Mouse (Mus musculus): ENCODE measurements at regions not wholly inside any gene's neighbourhood (a gene's known extent, or its start where the extent isn't known, plus 50 kb on each side); places are given as distances from the start of the nearest gene placed in this dataset.
A peak's percentile ranks its signal among the peaks of the same experiment; 100 is the strongest.

- 46% methylated on average over 5 of the region's 5 CpGs for WGBS (ENCODE audit: insufficient replicate concordance)
- no peaks in the 10 kb centered on the region for H3K9me3 ChIP-seq (replicated peaks)
- H3K9ac ChIP-seq, result no peak overlapping the region
- H3K36me3 ChIP-seq (replicated peaks), result no peaks in the 10 kb centered on the region
- H3K27ac ChIP-seq (replicated peaks), result peak overlapping the region; percentile 19; the same call in 1 of the 2 replicates
- H3K4me2 ChIP-seq, result no peak overlapping the region
- H3K27me3 ChIP-seq, result no peaks in the 10 kb centered on the region
- no peak overlapping the region for H3K4me3 ChIP-seq (replicated peaks)
- no peaks in the 10 kb centered on the region for H3K4me1 ChIP-seq (replicated peaks)
- ATAC-seq (ENCODE audit: insufficient read depth), result peak; percentile 44; the same call in 1 of the 2 replicates
These were observed 53.6 kb upstream of the Actr3 start for GRCm38 (mm10) chr1:125488915-125489730.

- Histone ChIP-seq H3K9ac (no peak overlapping the region), H3K4me1 (replicated peaks) (no peaks in the 10 kb centered on the region), H3K36me3 (replicated peaks) (no peaks in the 10 kb centered on the region), H3K4me3 (replicated peaks) (no peak overlapping the region), H3K27me3 (no peaks in the 10 kb centered on the region), H3K4me2 (no peak overlapping the region), H3K9me3 (replicated peaks) (no peaks in the 10 kb centered on the region), H3K27ac (replicated peaks) (no peak overlapping the region)
- no peak for ATAC-seq (ENCODE audit: insufficient read depth)
- WGBS (ENCODE audit: insufficient replicate concordance), result 65% methylated on average over 5 of the region's 5 CpGs
These were observed 55.5 kb upstream of the Actr3 start for GRCm38 (mm10) chr1:125491014-125491413.

- Histone ChIP-seq H3K9ac (no peak overlapping the region), H3K27me3 (no peaks in the 10 kb centered on the region), H3K4me1 (replicated peaks) (no peaks in the 10 kb centered on the region), H3K9me3 (replicated peaks) (no peaks in the 10 kb centered on the region), H3K27ac (replicated peaks) (no peak overlapping the region), H3K36me3 (replicated peaks) (no peaks in the 10 kb centered on the region), H3K4me3 (replicated peaks) (no peak overlapping the region), H3K4me2 (no peak overlapping the region)
- WGBS (ENCODE audit: insufficient replicate concordance), result 60% methylated on average over 6 of the region's 6 CpGs
- no peak for ATAC-seq (ENCODE audit: insufficient read depth)
These were observed 59.1 kb upstream of the Actr3 start for GRCm38 (mm10) chr1:125494598-125494997.

- WGBS (ENCODE audit: insufficient replicate concordance), result 73% methylated on average over 12 of the region's 13 CpGs
- no peak for ATAC-seq (ENCODE audit: insufficient read depth)
- Histone ChIP-seq H3K4me2 (no peak overlapping the region), H3K9ac (no peak overlapping the region), H3K27ac (replicated peaks) (no peak overlapping the region), H3K4me3 (replicated peaks) (no peak overlapping the region), H3K27me3 (no peaks in the 10 kb centered on the region), H3K4me1 (replicated peaks) (no peaks in the 10 kb centered on the region), H3K36me3 (replicated peaks) (no peaks in the 10 kb centered on the region), H3K9me3 (replicated peaks) (no peaks in the 10 kb centered on the region)
These were observed 60.0 kb upstream of the Actr3 start for GRCm38 (mm10) chr1:125495320-125496083.

- no peaks in the 10 kb centered on the region for H3K9me3 ChIP-seq (replicated peaks)
- H3K4me1 ChIP-seq (replicated peaks), result no peaks in the 10 kb centered on the region
- no peak overlapping the region for H3K4me2 ChIP-seq
- no peak overlapping the region for H3K4me3 ChIP-seq (replicated peaks)
- no peak overlapping the region for H3K27ac ChIP-seq (replicated peaks)
- ATAC-seq (ENCODE audit: insufficient read depth), result no peak
- H3K27me3 ChIP-seq, result no peaks in the 10 kb centered on the region
- no peak overlapping the region for H3K9ac ChIP-seq
- 81% methylated on average over 9 of the region's 9 CpGs for WGBS (ENCODE audit: insufficient replicate concordance)
- no peaks in the 10 kb centered on the region for H3K36me3 ChIP-seq (replicated peaks)
These were observed 61.5 kb upstream of the Actr3 start for GRCm38 (mm10) chr1:125497006-125497405.

GRCm38 (mm10) chr1:125501964-125502517, 58.4 kb upstream of the Slc35f5 start:
- Histone ChIP-seq H3K36me3 (replicated peaks) (no peaks in the 10 kb centered on the region), H3K9ac (no peak overlapping the region), H3K9me3 (replicated peaks) (no peaks in the 10 kb centered on the region), H3K27ac (replicated peaks) (no peak overlapping the region), H3K4me3 (replicated peaks) (no peak overlapping the region), H3K4me2 (no peak overlapping the region), H3K27me3 (no peaks in the 10 kb centered on the region), H3K4me1 (replicated peaks) (no peaks in the 10 kb centered on the region)
- ATAC-seq (ENCODE audit: insufficient read depth), result no peak
- 53% methylated on average over 4 of the region's 4 CpGs for WGBS (ENCODE audit: insufficient replicate concordance)

- WGBS (ENCODE audit: insufficient replicate concordance), result 63% methylated on average over 4 of the region's 4 CpGs
- no peak overlapping the region for H3K9ac ChIP-seq
- no peak overlapping the region for H3K4me2 ChIP-seq
- no peaks in the 10 kb centered on the region for H3K27me3 ChIP-seq
- no peaks in the 10 kb centered on the region for H3K4me1 ChIP-seq (replicated peaks)
- no peaks in the 10 kb centered on the region for H3K36me3 ChIP-seq (replicated peaks)
- no peaks in the 10 kb centered on the region for H3K9me3 ChIP-seq (replicated peaks)
- no peak overlapping the region for H3K4me3 ChIP-seq (replicated peaks)
- ATAC-seq (ENCODE audit: insufficient read depth), result no peak
- H3K27ac ChIP-seq (replicated peaks), result no peak overlapping the region
These were observed 56.5 kb upstream of the Slc35f5 start for GRCm38 (mm10) chr1:125503878-125504277.

GRCm38 (mm10) chr1:125507786-125508514, 52.4 kb upstream of the Slc35f5 start:
- no peaks in the 10 kb centered on the region for H3K4me1 ChIP-seq (replicated peaks)
- H3K27ac ChIP-seq (replicated peaks), result no peak overlapping the region
- no peak for ATAC-seq (ENCODE audit: insufficient read depth)
- no peaks in the 10 kb centered on the region for H3K36me3 ChIP-seq (replicated peaks)
- no peak overlapping the region for H3K4me2 ChIP-seq
- H3K27me3 ChIP-seq, result no peaks in the 10 kb centered on the region
- no peaks in the 10 kb centered on the region for H3K9me3 ChIP-seq (replicated peaks)
- WGBS (ENCODE audit: insufficient replicate concordance), result 74% methylated on average over 5 of the region's 5 CpGs
- no peak overlapping the region for H3K9ac ChIP-seq
- H3K4me3 ChIP-seq (replicated peaks), result no peak overlapping the region

- H3K9me3 ChIP-seq (replicated peaks), result no peaks in the 10 kb centered on the region
- H3K36me3 ChIP-seq (replicated peaks), result no peaks in the 10 kb centered on the region
- ATAC-seq (ENCODE audit: insufficient read depth), result no peak
- no peak overlapping the region for H3K27ac ChIP-seq (replicated peaks)
- H3K9ac ChIP-seq, result no peak overlapping the region
- no peak overlapping the region for H3K4me2 ChIP-seq
- no peak overlapping the region for H3K4me3 ChIP-seq (replicated peaks)
- WGBS (ENCODE audit: insufficient replicate concordance), result 45% methylated on average over 5 of the region's 5 CpGs
- H3K4me1 ChIP-seq (replicated peaks), result no peaks in the 10 kb centered on the region
- no peaks in the 10 kb centered on the region for H3K27me3 ChIP-seq
These were observed 51.7 kb upstream of the Slc35f5 start for GRCm38 (mm10) chr1:125508594-125509257.

Measured in liver, embryonic 15.5 days (tissue).